Mouse (Mus musculus): ENCODE measurements around the gene Atp5g1. TPM values are rescaled to one million over a fixed set of nuclear protein-coding genes. Genes with fewer than 3 reads are reported as not detected.

The Atp5g1 gene
- polyA plus RNA-seq, 1 experiment from 2014 or later: 848 TPM

GRCm38 (mm10) chr11:96075177-96075508, 327 bp downstream of the Atp5g1 start:
- Histone ChIP-seq H3K4me2 (replicated peaks; ENCODE audit: low read depth, low read length) (peak overlapping the region; percentile 77), H3K4me1 (ENCODE audit: control insufficient read depth, insufficient read depth, low read length) (peaks cover 9% of the 10 kb centered on the region), H3K27me3 (ENCODE audit: control insufficient read depth, insufficient read depth, low read length) (no peaks in the 10 kb centered on the region), H3K4me3 (ENCODE audit: low read length) (peak overlapping the region; percentile 51), H3K9me3 (ENCODE audit: control insufficient read depth, low read length) (no peaks in the 10 kb centered on the region), H3K9ac (ENCODE audit: low read depth, low read length) (peak overlapping the region; percentile 64), H3K36me3 (ENCODE audit: control insufficient read depth, insufficient read depth, low read length) (peaks cover 22% of the 10 kb centered on the region; the same call in 1 of the 2 replicates), H3K27ac (ENCODE audit: low read depth, low read length) (peak overlapping the region; percentile 60)
- WGBS: under 1% methylated on average over 15 of the region's 15 CpGs
- no peak for ATAC-seq (ENCODE audit: low FRiP score, low TSS enrichment)

- 13% methylated on average over 17 of the region's 17 CpGs for WGBS
- peak overlapping the region; percentile 64 for H3K9ac ChIP-seq (ENCODE audit: low read depth, low read length)
- peak overlapping the region; percentile 51 for H3K4me3 ChIP-seq (ENCODE audit: low read length)
- ATAC-seq (ENCODE audit: low FRiP score, low TSS enrichment): no peak
- H3K9me3 ChIP-seq (ENCODE audit: control insufficient read depth, low read length): no peaks in the 10 kb centered on the region
- H3K4me2 ChIP-seq (replicated peaks; ENCODE audit: low read depth, low read length): peak overlapping the region; percentile 77
- no peaks in the 10 kb centered on the region for H3K27me3 ChIP-seq (ENCODE audit: control insufficient read depth, insufficient read depth, low read length)
- peaks cover 22% of the 10 kb centered on the region; the same call in 1 of the 2 replicates for H3K36me3 ChIP-seq (ENCODE audit: control insufficient read depth, insufficient read depth, low read length)
- peak overlapping the region; percentile 60 for H3K27ac ChIP-seq (ENCODE audit: low read depth, low read length)
- H3K4me1 ChIP-seq (ENCODE audit: control insufficient read depth, insufficient read depth, low read length): peaks cover 9% of the 10 kb centered on the region
Observed at GRCm38 (mm10) chr11:96074351-96075176, 906 bp downstream of the Atp5g1 start.

- H3K4me2 ChIP-seq (replicated peaks; ENCODE audit: low read depth, low read length): peak overlapping the region; percentile 77; the same call in 1 of the 2 replicates
- H3K4me3 ChIP-seq (ENCODE audit: low read length): peak overlapping the region; percentile 51; the same call in 1 of the 2 replicates
Observed at GRCm38 (mm10) chr11:96073295-96073993, 2.0 kb downstream of the Atp5g1 start.

GRCm38 (mm10) chr11:96071013-96071412, 4.5 kb downstream of the Atp5g1 start:
- ATAC-seq (ENCODE audit: low FRiP score, low TSS enrichment): no peak
- peaks cover 9% of the 10 kb centered on the region for H3K4me1 ChIP-seq (ENCODE audit: control insufficient read depth, insufficient read depth, low read length)
- H3K4me2 ChIP-seq (replicated peaks; ENCODE audit: low read depth, low read length): no peak overlapping the region
- no peaks in the 10 kb centered on the region for H3K9me3 ChIP-seq (ENCODE audit: control insufficient read depth, low read length)
- no peak overlapping the region for H3K4me3 ChIP-seq (ENCODE audit: low read length)
- WGBS: 96% methylated on average over 1 of the region's 1 CpGs
- H3K27me3 ChIP-seq (ENCODE audit: control insufficient read depth, insufficient read depth, low read length): no peaks in the 10 kb centered on the region
- peaks cover 22% of the 10 kb centered on the region; the same call in 1 of the 2 replicates for H3K36me3 ChIP-seq (ENCODE audit: control insufficient read depth, insufficient read depth, low read length)
- no peak overlapping the region for H3K9ac ChIP-seq (ENCODE audit: low read depth, low read length)
- H3K27ac ChIP-seq (ENCODE audit: low read depth, low read length): no peak overlapping the region

More at GRCm38 (mm10) chr11:96073295-96073993, 2.0 kb downstream of the Atp5g1 start:
- Histone ChIP-seq H3K4me1 (ENCODE audit: control insufficient read depth, insufficient read depth, low read length) (peaks cover 9% of the 10 kb centered on the region), H3K36me3 (ENCODE audit: control insufficient read depth, insufficient read depth, low read length) (peaks cover 22% of the 10 kb centered on the region; the same call in 1 of the 2 replicates), H3K9ac (ENCODE audit: low read depth, low read length) (peak overlapping the region; percentile 64; the same call in 1 of the 2 replicates), H3K9me3 (ENCODE audit: control insufficient read depth, low read length) (no peaks in the 10 kb centered on the region), H3K27ac (ENCODE audit: low read depth, low read length) (no peak overlapping the region), H3K27me3 (ENCODE audit: control insufficient read depth, insufficient read depth, low read length) (no peaks in the 10 kb centered on the region)
- 68% methylated on average over 7 of the region's 9 CpGs for WGBS
- no peak for ATAC-seq (ENCODE audit: low FRiP score, low TSS enrichment)

GRCm38 (mm10) chr11:96070353-96070752, 5.1 kb downstream of the Atp5g1 start:
- H3K27me3 ChIP-seq (ENCODE audit: control insufficient read depth, insufficient read depth, low read length): no peaks in the 10 kb centered on the region
- 88% methylated on average over 7 of the region's 7 CpGs for WGBS
- H3K4me2 ChIP-seq (replicated peaks; ENCODE audit: low read depth, low read length): no peak overlapping the region
- no peak for ATAC-seq (ENCODE audit: low FRiP score, low TSS enrichment)
- H3K4me1 ChIP-seq (ENCODE audit: control insufficient read depth, insufficient read depth, low read length): peaks cover 13% of the 10 kb centered on the region
- no peak overlapping the region for H3K27ac ChIP-seq (ENCODE audit: low read depth, low read length)
- H3K9me3 ChIP-seq (ENCODE audit: control insufficient read depth, low read length): no peaks in the 10 kb centered on the region
- no peak overlapping the region for H3K4me3 ChIP-seq (ENCODE audit: low read length)
- H3K9ac ChIP-seq (ENCODE audit: low read depth, low read length): no peak overlapping the region
- H3K36me3 ChIP-seq (ENCODE audit: control insufficient read depth, insufficient read depth, low read length): peaks cover 22% of the 10 kb centered on the region; the same call in 1 of the 2 replicates

GRCm38 (mm10) chr11:96068231-96068630, 7.2 kb downstream of the Atp5g1 start:
- WGBS: 83% methylated on average over 5 of the region's 5 CpGs
- Histone ChIP-seq H3K4me2 (replicated peaks; ENCODE audit: low read depth, low read length) (no peak overlapping the region), H3K27me3 (ENCODE audit: control insufficient read depth, insufficient read depth, low read length) (no peaks in the 10 kb centered on the region), H3K4me1 (ENCODE audit: control insufficient read depth, insufficient read depth, low read length) (peaks cover 15% of the 10 kb centered on the region), H3K36me3 (ENCODE audit: control insufficient read depth, insufficient read depth, low read length) (peaks cover 17% of the 10 kb centered on the region; the same call in 1 of the 2 replicates), H3K27ac (ENCODE audit: low read depth, low read length) (no peak overlapping the region), H3K9ac (ENCODE audit: low read depth, low read length) (no peak overlapping the region), H3K4me3 (ENCODE audit: low read length) (no peak overlapping the region), H3K9me3 (ENCODE audit: control insufficient read depth, low read length) (no peaks in the 10 kb centered on the region)
- ATAC-seq (ENCODE audit: low FRiP score, low TSS enrichment): no peak

GRCm38 (mm10) chr11:96065215-96065911, 10.1 kb downstream of the Atp5g1 start, which contains the start of gene Ube2z:
Gene Ube2z (minus strand): TSS chr11:96065388.
- H3K4me1 ChIP-seq (ENCODE audit: control insufficient read depth, insufficient read depth, low read length): peaks cover 21% of the 10 kb centered on the region
- peak within 1 kb of the TSS; percentile 84 for H3K4me2 ChIP-seq (replicated peaks; ENCODE audit: low read depth, low read length)
- no peaks in the 10 kb centered on the region for H3K27me3 ChIP-seq (ENCODE audit: control insufficient read depth, insufficient read depth, low read length)
- H3K36me3 ChIP-seq (ENCODE audit: control insufficient read depth, insufficient read depth, low read length): peaks cover 24% of the 10 kb centered on the region
- peak within 1 kb of the TSS; percentile 86 for H3K27ac ChIP-seq (ENCODE audit: low read depth, low read length)
- H3K9me3 ChIP-seq (ENCODE audit: control insufficient read depth, low read length): no peaks in the 10 kb centered on the region
- peak; percentile 98 for ATAC-seq (ENCODE audit: low FRiP score, low TSS enrichment)
- peak within 1 kb of the TSS; percentile 95 for H3K9ac ChIP-seq (ENCODE audit: low read depth, low read length)
- peak within 1 kb of the TSS; percentile 95 for H3K4me3 ChIP-seq (ENCODE audit: low read length)
- 4% methylated on average over 42 of the region's 50 CpGs for WGBS

GRCm38 (mm10) chr11:96064521-96065214, 10.8 kb downstream of the Atp5g1 start:
- under 1% methylated on average over 54 of the region's 64 CpGs for WGBS
- Histone ChIP-seq H3K4me2 (replicated peaks; ENCODE audit: low read depth, low read length) (peak overlapping the region; percentile 84), H3K36me3 (ENCODE audit: control insufficient read depth, insufficient read depth, low read length) (peaks cover 30% of the 10 kb centered on the region), H3K4me3 (ENCODE audit: low read length) (peak overlapping the region; percentile 95), H3K9ac (ENCODE audit: low read depth, low read length) (peak overlapping the region; percentile 95), H3K27me3 (ENCODE audit: control insufficient read depth, insufficient read depth, low read length) (no peaks in the 10 kb centered on the region), H3K9me3 (ENCODE audit: control insufficient read depth, low read length) (no peaks in the 10 kb centered on the region), H3K27ac (ENCODE audit: low read depth, low read length) (peak overlapping the region; percentile 86), H3K4me1 (ENCODE audit: control insufficient read depth, insufficient read depth, low read length) (peaks cover 21% of the 10 kb centered on the region)
- ATAC-seq (ENCODE audit: low FRiP score, low TSS enrichment): peak; percentile 71

Measured in kidney, embryonic 14.5 days (tissue).